Mouse (Mus musculus): ENCODE data around the gene Pard3. TPM values are rescaled to one million over a fixed set of nuclear protein-coding genes. Genes with fewer than 3 reads are reported as not detected.

Pard3 gene
- polyA plus RNA-seq, 1 experiment from 2014 or later, result 35.0 TPM

GRCm38 (mm10) chr8:127480003-127480402 lies 416.3 kb downstream of the Pard3 start:
- Histone ChIP-seq H3K27ac (no peak overlapping the region), H3K27me3 (no peaks in the 10 kb centered on the region), H3K9ac (no peak overlapping the region), H3K4me1 (no peaks in the 10 kb centered on the region), H3K4me3 (no peak overlapping the region), H3K4me2 (replicated peaks) (no peak overlapping the region), H3K9me3 (no peaks in the 10 kb centered on the region), H3K36me3 (peaks cover 6% of the 10 kb centered on the region; the same call in 1 of the 2 replicates)
- WGBS, result 81% methylated on average over 2 of the region's 2 CpGs
- no peak for ATAC-seq (ENCODE audit: low FRiP score, low read depth)

- no peaks in the 10 kb centered on the region for H3K9me3 ChIP-seq
- H3K4me1 ChIP-seq, result no peaks in the 10 kb centered on the region
- ATAC-seq (ENCODE audit: low FRiP score, low read depth), result no peak
- no peak overlapping the region for H3K4me3 ChIP-seq
- no peak overlapping the region for H3K9ac ChIP-seq
- WGBS, result 72% methylated on average over 5 of the region's 5 CpGs
- no peak overlapping the region for H3K4me2 ChIP-seq (replicated peaks)
- H3K27me3 ChIP-seq, result no peaks in the 10 kb centered on the region
- H3K27ac ChIP-seq, result no peak overlapping the region
- no peaks in the 10 kb centered on the region for H3K36me3 ChIP-seq
These were observed 421.9 kb downstream of the Pard3 start for GRCm38 (mm10) chr8:127485618-127486017.

- H3K9ac ChIP-seq, result no peak overlapping the region
- no peaks in the 10 kb centered on the region for H3K9me3 ChIP-seq
- H3K36me3 ChIP-seq, result no peaks in the 10 kb centered on the region
- ATAC-seq (ENCODE audit: low FRiP score, low read depth), result no peak
- H3K4me3 ChIP-seq, result no peak overlapping the region
- H3K27me3 ChIP-seq, result no peaks in the 10 kb centered on the region
- H3K4me2 ChIP-seq (replicated peaks), result no peak overlapping the region
- H3K4me1 ChIP-seq, result peaks cover 12% of the 10 kb centered on the region; the same call in 1 of the 2 replicates
- no peak overlapping the region for H3K27ac ChIP-seq
- 46% methylated on average over 6 of the region's 6 CpGs for WGBS
These were observed 428.3 kb downstream of the Pard3 start for GRCm38 (mm10) chr8:127491963-127492362.

GRCm38 (mm10) chr8:127495226-127495780 lies 431.6 kb downstream of the Pard3 start:
- no peak for ATAC-seq (ENCODE audit: low FRiP score, low read depth)
- Histone ChIP-seq H3K4me1 (peaks cover 23% of the 10 kb centered on the region; the same call in 1 of the 2 replicates), H3K9me3 (no peaks in the 10 kb centered on the region), H3K27ac (no peak overlapping the region), H3K4me3 (no peak overlapping the region), H3K9ac (no peak overlapping the region), H3K4me2 (replicated peaks) (no peak overlapping the region), H3K36me3 (no peaks in the 10 kb centered on the region), H3K27me3 (no peaks in the 10 kb centered on the region)
- 73% methylated on average over 4 of the region's 4 CpGs for WGBS

- Histone ChIP-seq H3K4me3 (no peak overlapping the region), H3K4me2 (replicated peaks) (no peak overlapping the region), H3K36me3 (no peaks in the 10 kb centered on the region), H3K9me3 (no peaks in the 10 kb centered on the region), H3K4me1 (peaks cover 11% of the 10 kb centered on the region; the same call in 1 of the 2 replicates), H3K9ac (no peak overlapping the region), H3K27me3 (no peaks in the 10 kb centered on the region), H3K27ac (no peak overlapping the region)
- ATAC-seq (ENCODE audit: low FRiP score, low read depth), result no peak
- WGBS, result 73% methylated on average over 13 of the region's 13 CpGs
These were observed 435.5 kb downstream of the Pard3 start for GRCm38 (mm10) chr8:127498997-127499719.

- ATAC-seq (ENCODE audit: low FRiP score, low read depth), result no peak
- Histone ChIP-seq H3K36me3 (no peaks in the 10 kb centered on the region), H3K4me3 (no peak overlapping the region), H3K9me3 (no peaks in the 10 kb centered on the region), H3K27ac (no peak overlapping the region), H3K27me3 (no peaks in the 10 kb centered on the region), H3K4me2 (replicated peaks) (no peak overlapping the region), H3K9ac (no peak overlapping the region), H3K4me1 (peaks cover 11% of the 10 kb centered on the region; the same call in 1 of the 2 replicates)
- WGBS, result 70% methylated on average over 13 of the region's 13 CpGs
These were observed 436.0 kb downstream of the Pard3 start for GRCm38 (mm10) chr8:127499720-127500114.

- H3K9me3 ChIP-seq, result no peaks in the 10 kb centered on the region
- ATAC-seq (ENCODE audit: low FRiP score, low read depth), result no peak
- peak overlapping the region; percentile 27 for H3K4me2 ChIP-seq (replicated peaks)
- H3K36me3 ChIP-seq, result no peaks in the 10 kb centered on the region
- no peak overlapping the region for H3K4me3 ChIP-seq
- 38% methylated on average over 7 of the region's 7 CpGs for whole genome bisulfite sequencing
- peaks cover 11% of the 10 kb centered on the region; the same call in 1 of the 2 replicates for H3K4me1 ChIP-seq
- no peak overlapping the region for H3K27ac ChIP-seq
- H3K27me3 ChIP-seq, result no peaks in the 10 kb centered on the region
- H3K9ac ChIP-seq, result no peak overlapping the region
These were observed 436.5 kb downstream of the Pard3 start for GRCm38 (mm10) chr8:127500206-127500605.

- H3K27me3 ChIP-seq, result no peaks in the 10 kb centered on the region
- no peak overlapping the region for H3K9ac ChIP-seq
- ATAC-seq (ENCODE audit: low FRiP score, low read depth), result no peak
- H3K4me3 ChIP-seq, result no peak overlapping the region
- no peak overlapping the region for H3K27ac ChIP-seq
- H3K9me3 ChIP-seq, result no peaks in the 10 kb centered on the region
- no peak overlapping the region for H3K4me2 ChIP-seq (replicated peaks)
- WGBS, result 90% methylated on average over 1 of the region's 1 CpGs
- no peaks in the 10 kb centered on the region for H3K36me3 ChIP-seq
- peaks cover 11% of the 10 kb centered on the region; the same call in 1 of the 2 replicates for H3K4me1 ChIP-seq
These were observed 438.1 kb downstream of the Pard3 start for GRCm38 (mm10) chr8:127501756-127502155.

- WGBS, result 85% methylated on average over 1 of the region's 1 CpGs
- Histone ChIP-seq H3K9ac (no peak overlapping the region), H3K4me3 (no peak overlapping the region), H3K9me3 (no peaks in the 10 kb centered on the region), H3K36me3 (no peaks in the 10 kb centered on the region), H3K4me2 (replicated peaks) (no peak overlapping the region), H3K27ac (no peak overlapping the region), H3K4me1 (peaks cover under 1% of the 10 kb centered on the region; the same call in 1 of the 2 replicates), H3K27me3 (no peaks in the 10 kb centered on the region)
- no peak for ATAC-seq (ENCODE audit: low FRiP score, low read depth)
These were observed 441.6 kb downstream of the Pard3 start for GRCm38 (mm10) chr8:127505286-127505685.

GRCm38 (mm10) chr8:127506336-127506735 lies 442.6 kb downstream of the Pard3 start:
- 87% methylated on average over 1 of the region's 1 CpGs for WGBS
- peaks cover 6% of the 10 kb centered on the region for H3K4me1 ChIP-seq
- H3K4me2 ChIP-seq (replicated peaks), result no peak overlapping the region
- no peak overlapping the region for H3K9ac ChIP-seq
- no peaks in the 10 kb centered on the region for H3K36me3 ChIP-seq
- no peaks in the 10 kb centered on the region for H3K27me3 ChIP-seq
- H3K9me3 ChIP-seq, result no peaks in the 10 kb centered on the region
- H3K27ac ChIP-seq, result no peak overlapping the region
- H3K4me3 ChIP-seq, result no peak overlapping the region
- ATAC-seq (ENCODE audit: low FRiP score, low read depth), result no peak

- Histone ChIP-seq H3K4me2 (replicated peaks) (no peak overlapping the region), H3K27me3 (no peaks in the 10 kb centered on the region), H3K36me3 (no peaks in the 10 kb centered on the region), H3K27ac (no peak overlapping the region), H3K4me3 (no peak overlapping the region), H3K4me1 (peaks cover 17% of the 10 kb centered on the region), H3K9me3 (no peaks in the 10 kb centered on the region), H3K9ac (no peak overlapping the region)
- no peak for ATAC-seq (ENCODE audit: low FRiP score, low read depth)
- 90% methylated on average over 1 of the region's 1 CpGs for WGBS
These were observed 447.6 kb downstream of the Pard3 start for GRCm38 (mm10) chr8:127511341-127511740.

- no peaks in the 10 kb centered on the region for H3K36me3 ChIP-seq
- peaks cover 17% of the 10 kb centered on the region for H3K4me1 ChIP-seq
- no peaks in the 10 kb centered on the region for H3K27me3 ChIP-seq
- H3K4me3 ChIP-seq, result no peak overlapping the region
- H3K9ac ChIP-seq, result no peak overlapping the region
- WGBS, result 20% methylated on average over 1 of the region's 1 CpGs
- H3K4me2 ChIP-seq (replicated peaks), result no peak overlapping the region
- no peaks in the 10 kb centered on the region for H3K9me3 ChIP-seq
- ATAC-seq (ENCODE audit: low FRiP score, low read depth), result no peak
- no peak overlapping the region for H3K27ac ChIP-seq
These were observed 448.4 kb downstream of the Pard3 start for GRCm38 (mm10) chr8:127512001-127512573.
